Mouse (Mus musculus) lung, embryonic 14.5 days (tissue): ENCODE results near the gene Serp1. TPM values are rescaled to one million over a fixed set of nuclear protein-coding genes. Genes with fewer than 3 reads are reported as not detected.
A peak's percentile ranks its signal among the peaks of the same experiment; 100 is the strongest.

Experiments used
- ATAC-seq: fragments of 200-750 bp; cut with Nextera tagmentation; 2 replicates; pipeline ENCODE4 v1.8.0; 2017; ENCODE audit warnings: mild to moderate bottlenecking, moderate TSS enrichment, moderate library complexity; ENCODE audit not compliant: insufficient read depth
- DNase-seq: peaks from one replicate; pipeline ENCODE4 v3.0.0-alpha.2; 2015
- H3K27ac ChIP-seq: fragments of 300-500 bp; sonication (generic); 2 replicates; pipeline ENCODE4 v1.5.1; 2014; ENCODE audit warnings: low read depth, mild to moderate bottlenecking, moderate library complexity
- H3K27me3 ChIP-seq: fragments of 300-500 bp; sonication (generic); 2 replicates; pipeline ENCODE4 v1.6.1; 2014; ENCODE audit warnings: low read length, control low read depth; ENCODE audit not compliant: insufficient read depth
- H3K36me3 ChIP-seq: fragments of 300-500 bp; sonication (generic); 2 replicates; pipeline ENCODE4 v1.6.1; 2014; ENCODE audit warnings: control low read depth; ENCODE audit not compliant: insufficient read depth
- H3K4me1 ChIP-seq: fragments of 300-500 bp; sonication (generic); 2 replicates; pipeline ENCODE4 v1.6.1; 2014; ENCODE audit warnings: antibody characterized with exemption, control low read depth; ENCODE audit not compliant: insufficient read depth
- H3K4me2 ChIP-seq: fragments of 300-500 bp; sonication (generic); 2 replicates; pipeline ENCODE4 v1.6.1; 2014; ENCODE audit warnings: mild to moderate bottlenecking
- H3K4me3 ChIP-seq: fragments of 300-500 bp; sonication (generic); 2 replicates; pipeline ENCODE4 v1.5.1; 2014; ENCODE audit warnings: low read depth, low read length
- H3K9ac ChIP-seq: fragments of 300-500 bp; sonication (generic); 2 replicates; pipeline ENCODE4 v1.6.1; 2014
- H3K9me3 ChIP-seq: fragments of 300-500 bp; sonication (generic); 2 replicates; pipeline ENCODE4 v1.6.1; 2016; ENCODE audit warnings: low read depth, low read length, control low read depth
- CTCF ChIP-seq: IDR thresholded peaks from 2 replicates; pipeline ENCODE4 v1.5.1; 2016; ENCODE audit warnings: antibody characterized with exemption, low read depth
- WGBS: fragments of 180-500 bp; shearing (Covaris S2); extraction: QIAGEN DNeasy Blood & Tissue Kit; methylation state at CpG from one replicate; pipeline ENCODE4 v1.1.7; 2014; 5-methylcytosine and 5-hydroxymethylcytosine counted together
- polyA plus RNA-seq: library from polyadenylated mRNA; unstranded; fragments of >200 nt; fragmentation: Nextera tagmentation; extraction: Ambion mirVana; gene quantifications from 2 replicates; pipeline ENCODE4 v1.2.1, GENCODE M21; 2014

The Serp1 gene
- polyA plus RNA-seq, 1 experiment from 2014 or later = 131 TPM

GRCm38 (mm10) chr3:58508020-58508750, 17.5 kb downstream of the Serp1 start:
- Histone ChIP-seq H3K4me1 (no peaks in the 10 kb centered on the region), H3K4me3 (no peak overlapping the region), H3K9ac (no peak overlapping the region), H3K36me3 (no peaks in the 10 kb centered on the region), H3K9me3 (no peaks in the 10 kb centered on the region), H3K27ac (no peak overlapping the region), H3K27me3 (no peaks in the 10 kb centered on the region), H3K4me2 (no peak overlapping the region)
- TF ChIP-seq CTCF = no peak
- WGBS = 83% methylated on average over 7 of the region's 7 CpGs
- ATAC-seq = no peak
- DNase-seq = peak; percentile 3

GRCm38 (mm10) chr3:58504676-58505075, 21.0 kb downstream of the Serp1 start:
- no peak for ATAC-seq
- H3K4me2 ChIP-seq = no peak overlapping the region
- TF ChIP-seq CTCF = no peak
- H3K36me3 ChIP-seq = no peaks in the 10 kb centered on the region
- no peaks in the 10 kb centered on the region for H3K4me1 ChIP-seq
- no peak overlapping the region for H3K9ac ChIP-seq
- H3K9me3 ChIP-seq = no peaks in the 10 kb centered on the region
- no peak overlapping the region for H3K27ac ChIP-seq
- no peak overlapping the region for H3K4me3 ChIP-seq
- DNase-seq = no peak
- no peaks in the 10 kb centered on the region for H3K27me3 ChIP-seq

- WGBS = 60% methylated on average over 3 of the region's 3 CpGs
- H3K27me3 ChIP-seq = no peaks in the 10 kb centered on the region
- H3K36me3 ChIP-seq = no peaks in the 10 kb centered on the region
- H3K4me2 ChIP-seq = no peak overlapping the region
- H3K4me1 ChIP-seq = no peaks in the 10 kb centered on the region
- H3K27ac ChIP-seq = no peak overlapping the region
- ATAC-seq (no peak), DNase-seq (no peak)
- no peak overlapping the region for H3K4me3 ChIP-seq
- TF ChIP-seq CTCF = no peak
- no peaks in the 10 kb centered on the region for H3K9me3 ChIP-seq
- no peak overlapping the region for H3K9ac ChIP-seq
These were observed 21.9 kb downstream of the Serp1 start for GRCm38 (mm10) chr3:58503720-58504333.

DNA sequence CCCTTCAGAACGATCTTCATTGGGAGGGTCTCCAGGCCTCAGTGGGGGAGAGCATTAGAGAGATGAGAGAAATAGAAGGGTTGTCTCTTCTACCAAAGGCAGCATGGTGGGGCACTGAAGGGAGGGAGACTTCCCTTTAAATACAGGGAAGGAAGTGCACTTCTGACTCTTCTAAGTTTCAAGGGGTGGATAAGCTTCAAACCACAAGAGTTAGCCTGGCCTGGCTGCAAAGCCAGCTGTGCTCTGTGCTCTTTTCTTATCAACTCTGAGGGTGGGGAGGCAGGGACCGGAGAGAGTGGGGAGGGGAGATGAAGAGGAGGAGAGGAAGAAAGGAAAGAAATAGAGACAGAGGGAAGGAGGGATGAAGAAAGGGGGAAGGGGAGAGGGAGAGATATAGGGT, 23.7 kb downstream of the Serp1 start:
- Histone ChIP-seq H3K36me3 (no peaks in the 10 kb centered on the region), H3K27ac (no peak overlapping the region), H3K4me2 (no peak overlapping the region), H3K4me1 (no peaks in the 10 kb centered on the region), H3K27me3 (no peaks in the 10 kb centered on the region), H3K4me3 (no peak overlapping the region), H3K9ac (no peak overlapping the region), H3K9me3 (no peaks in the 10 kb centered on the region)
- no peak for DNase-seq
- WGBS = 45% methylated on average over 2 of the region's 2 CpGs
- no peak for ATAC-seq
- TF ChIP-seq CTCF = no peak

GRCm38 (mm10) chr3:58493621-58494020, 32.1 kb downstream of the Serp1 start:
- TF ChIP-seq CTCF = no peak
- Histone ChIP-seq H3K4me2 (no peak overlapping the region), H3K4me3 (no peak overlapping the region), H3K4me1 (no peaks in the 10 kb centered on the region), H3K9ac (no peak overlapping the region), H3K27ac (no peak overlapping the region), H3K36me3 (no peaks in the 10 kb centered on the region), H3K9me3 (no peaks in the 10 kb centered on the region), H3K27me3 (no peaks in the 10 kb centered on the region)
- WGBS = 74% methylated on average over 4 of the region's 4 CpGs
- DNase-seq = no peak
- no peak for ATAC-seq

DNA sequence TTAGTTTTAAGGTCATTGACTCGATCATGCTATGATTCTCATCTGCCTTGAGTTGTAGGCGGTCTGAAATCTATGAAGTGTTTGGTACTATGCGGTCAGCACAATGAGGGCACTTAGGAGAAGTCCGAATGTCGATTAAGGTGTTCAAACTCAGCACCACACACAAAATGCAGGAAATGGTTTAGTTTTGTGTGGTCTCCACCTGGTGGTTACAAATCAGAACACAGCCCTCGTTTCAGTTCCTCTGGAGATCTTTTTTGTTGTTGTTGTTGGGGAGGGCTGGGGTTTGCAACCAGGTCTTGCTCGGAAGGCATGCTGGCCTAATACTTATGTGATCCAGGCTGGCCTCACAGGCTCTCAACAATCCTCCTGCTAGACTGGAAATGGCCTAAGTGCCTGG, 34.9 kb downstream of the Serp1 start:
- WGBS = 65% methylated on average over 7 of the region's 7 CpGs
- no peak overlapping the region for H3K4me3 ChIP-seq
- ATAC-seq = no peak

GRCm38 (mm10) chr3:58487999-58488775, 37.5 kb downstream of the Serp1 start:
- no peaks in the 10 kb centered on the region for H3K4me1 ChIP-seq
- ATAC-seq (no peak), DNase-seq (peak; percentile 5)
- H3K9me3 ChIP-seq = no peaks in the 10 kb centered on the region
- H3K4me3 ChIP-seq = no peak overlapping the region
- no peak overlapping the region for H3K9ac ChIP-seq
- H3K36me3 ChIP-seq = no peaks in the 10 kb centered on the region
- no peak for TF ChIP-seq CTCF
- no peaks in the 10 kb centered on the region for H3K27me3 ChIP-seq
- no peak overlapping the region for H3K27ac ChIP-seq
- WGBS = 76% methylated on average over 8 of the region's 8 CpGs
- H3K4me2 ChIP-seq = no peak overlapping the region

More for the DNA sequence above, 34.9 kb downstream of the Serp1 start:
- H3K9ac ChIP-seq = no peak overlapping the region
- no peaks in the 10 kb centered on the region for H3K9me3 ChIP-seq
- H3K27ac ChIP-seq = no peak overlapping the region
- H3K4me2 ChIP-seq = no peak overlapping the region
- DNase-seq = peak; percentile 57
- no peaks in the 10 kb centered on the region for H3K27me3 ChIP-seq
- TF ChIP-seq CTCF = peak; percentile 50
- H3K4me1 ChIP-seq = no peaks in the 10 kb centered on the region
- no peaks in the 10 kb centered on the region for H3K36me3 ChIP-seq
